In the genomic region with DNA sequence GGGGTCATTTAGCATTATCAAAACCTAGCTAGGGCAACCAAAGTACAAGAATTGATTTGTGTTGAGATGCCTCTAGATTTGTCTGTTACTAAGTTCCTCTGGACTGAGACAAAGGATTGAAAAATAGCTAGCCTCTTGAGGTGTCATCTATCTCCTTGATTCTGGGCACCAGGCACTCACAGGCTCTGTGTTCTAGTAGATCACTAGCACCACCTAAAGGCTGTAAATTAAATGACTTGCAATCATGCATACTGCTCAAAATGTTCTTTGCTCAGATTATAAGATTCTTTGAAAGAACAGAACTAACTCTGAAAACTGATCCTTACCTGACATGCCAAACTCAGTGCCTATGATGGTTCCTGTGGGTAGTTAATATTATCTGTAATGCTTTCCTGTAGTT, we compare ENCODE assay signal across 11 mouse cellular contexts. TPM values are rescaled to one million over a fixed set of nuclear protein-coding genes. Genes with fewer than 3 reads are reported as not detected.
A peak's percentile ranks its signal among the peaks of the same experiment; 100 is the strongest.
DNase-seq lines count a peak whose midpoint lies in the region; ATAC-seq and TF ChIP-seq lines count a peak whose summit lies in the region.
"Had no signal": no experiment of that assay in that cellular context is flagged by ENCODE, and none has a peak within 500 bp of the region (broad histone marks: within the 10 kb centered on the region; RNA-seq: fewer than 3 reads in every experiment).

No protein-coding gene starts in this region.

- no peak for DNase-seq in heart, postnatal 0 days (ENCODE audit: low spot score)
- no peak for DNase-seq in heart, adult 11 months
- DNase-seq in midbrain, postnatal 0 days (ENCODE audit: low spot score), result peak; percentile 6
- no peak for DNase-seq in midbrain, embryonic 10.5 days (ENCODE audit: low spot score)
- peak; percentile 1 for DNase-seq in telencephalon, adult 2 months (ENCODE audit: low read depth, low spot score)
- DNase-seq in left cerebral cortex, postnatal 4 days, result no peak
- DNase-seq: spleen, adult 18-20 months had no signal

- intact Hi-C loops in left cerebral cortex, postnatal 4 days (cut with DNase I), result no loop called here

- no peaks in the 10 kb centered on the region for H3K9me3 ChIP-seq in heart, postnatal 0 days (replicated peaks; ENCODE audit: control insufficient read depth, low read length)
- no peaks in the 10 kb centered on the region for H3K9me3 ChIP-seq in midbrain, postnatal 0 days (ENCODE audit: low read length)
- no peaks in the 10 kb centered on the region for H3K9me3 ChIP-seq in midbrain, embryonic 10.5 days (replicated peaks)
- H3K9me3 ChIP-seq: heart, embryonic 12.5 days had no signal

- no peaks in the 10 kb centered on the region for H3K4me1 ChIP-seq in heart, postnatal 0 days (ENCODE audit: control insufficient read depth, insufficient read depth)
- H3K4me1 ChIP-seq in midbrain, postnatal 0 days (ENCODE audit: insufficient read depth, low read length), result no peaks in the 10 kb centered on the region
- no peaks in the 10 kb centered on the region for H3K4me1 ChIP-seq in midbrain, embryonic 10.5 days
- H3K4me1 ChIP-seq in cortical plate, adult 2 months (ENCODE audit: control insufficient read depth, insufficient read depth, low read length), result no peaks in the 10 kb centered on the region
- H3K4me1 ChIP-seq: heart, embryonic 12.5 days had no signal

- no peak for TF ChIP-seq EP300 in heart, postnatal 0 days (IDR thresholded peaks at IDR 0.05; ENCODE audit: low read depth)

- H3K27ac ChIP-seq in heart, postnatal 0 days (ENCODE audit: low read depth), result no peak overlapping the region
- H3K27ac ChIP-seq in midbrain, postnatal 0 days (ENCODE audit: low read depth, low read length), result no peak overlapping the region
- H3K27ac ChIP-seq in midbrain, embryonic 10.5 days (replicated peaks), result no peak overlapping the region
- no peak overlapping the region for H3K27ac ChIP-seq in cortical plate, adult 2 months (ENCODE audit: insufficient read depth, low read length)

- no peaks in the 10 kb centered on the region for H3K27me3 ChIP-seq in heart, postnatal 0 days (ENCODE audit: control insufficient read depth, insufficient read depth, low read length)
- H3K27me3 ChIP-seq in midbrain, postnatal 0 days (ENCODE audit: insufficient read depth, low read length), result no peaks in the 10 kb centered on the region
- H3K27me3 ChIP-seq in midbrain, embryonic 10.5 days (ENCODE audit: low read depth, poor library complexity, severe bottlenecking), result no peaks in the 10 kb centered on the region
- H3K27me3 ChIP-seq: heart, embryonic 12.5 days had no signal

- peak; percentile 37 for TF ChIP-seq CTCF in heart, postnatal 0 days (IDR thresholded peaks at IDR 0.05; ENCODE audit: low read depth)
- TF ChIP-seq CTCF in midbrain, postnatal 0 days (IDR thresholded peaks at IDR 0.05), result peak; percentile 36
- TF ChIP-seq CTCF in cortical plate, adult 2 months (IDR thresholded peaks at IDR 0.05; ENCODE audit: extremely low read depth, insufficient read depth, low read length), result peak; percentile 33; the same call in 1 of the 2 replicates

- no peak overlapping the region for H3K9ac ChIP-seq in heart, postnatal 0 days (replicated peaks; ENCODE audit: low read depth, low read length)
- no peak overlapping the region for H3K9ac ChIP-seq in midbrain, postnatal 0 days (replicated peaks; ENCODE audit: low read length, poor library complexity, severe bottlenecking)
- H3K9ac ChIP-seq: heart, embryonic 12.5 days had no signal

- TF ChIP-seq POLR2A in cortical plate, adult 2 months (IDR thresholded peaks at IDR 0.05; ENCODE audit: extremely low read depth, insufficient read depth, low read length), result no peak

- H3K4me3 ChIP-seq in heart, postnatal 0 days (ENCODE audit: low read depth, low read length), result no peak overlapping the region
- no peak overlapping the region for H3K4me3 ChIP-seq in midbrain, postnatal 0 days (ENCODE audit: low read depth, low read length)
- H3K4me3 ChIP-seq in midbrain, embryonic 10.5 days, result no peak overlapping the region
- H3K4me3 ChIP-seq in cortical plate, adult 2 months (ENCODE audit: insufficient read depth, low read length), result no peak overlapping the region
- H3K4me3 ChIP-seq: heart, embryonic 12.5 days had no signal

- no peak overlapping the region for H3K4me2 ChIP-seq in heart, postnatal 0 days (ENCODE audit: low read depth, low read length)
- H3K4me2 ChIP-seq in midbrain, postnatal 0 days (ENCODE audit: low read depth, low read length, poor library complexity, severe bottlenecking), result no peak overlapping the region
- H3K4me2 ChIP-seq: heart, embryonic 12.5 days had no signal

- H3K36me3 ChIP-seq in heart, postnatal 0 days (replicated peaks; ENCODE audit: control insufficient read depth, insufficient read depth, low read length), result no peaks in the 10 kb centered on the region
- H3K36me3 ChIP-seq in midbrain, postnatal 0 days (ENCODE audit: insufficient read depth, low read length), result no peaks in the 10 kb centered on the region
- H3K36me3 ChIP-seq in midbrain, embryonic 10.5 days, result no peaks in the 10 kb centered on the region
- H3K36me3 ChIP-seq: heart, embryonic 12.5 days had no signal

- ATAC-seq in heart, postnatal 0 days (ENCODE audit: insufficient read depth, low read depth), result no peak
- ATAC-seq in midbrain, postnatal 0 days (ENCODE audit: low FRiP score), result no peak
- no peak for ATAC-seq in erythroid progenitor cell, adult 5-6 weeks (replicated peaks; ENCODE audit: low FRiP score, poor library complexity, severe bottlenecking)
- ATAC-seq: intestine, embryonic 16.5 days had no signal

RNA-seq across cellular contexts. Expression of a gene that starts 43.1 kb away (rescaled TPM):
- total RNA-seq in heart, postnatal 0 days (2014; rRNA removed; ENCODE audit: low replicate concordance), result 0.85 and 7.1 TPM in 2 replicates
- 10.0 and 10.1 TPM in 2 replicates for polyA plus RNA-seq in heart, postnatal 0 days (2015; fragmentation: Nextera tagmentation; extraction: Ambion mirVana)
- total RNA-seq in midbrain, postnatal 0 days (2014; rRNA removed), result 3.1 and 4.9 TPM in 2 replicates
- polyA plus RNA-seq in midbrain, postnatal 0 days (2015; fragmentation: Nextera tagmentation; extraction: Ambion mirVana), result 7.1 and 7.5 TPM in 2 replicates
- polyA plus RNA-seq in midbrain, embryonic 10.5 days (2016; fragmentation: Nextera tagmentation; extraction: Ambion mirVana), result 5.1 and 5.9 TPM in 2 replicates
- polyA plus RNA-seq in cortical plate, adult 2 months (2012; rRNA removed), result 25.1 and 29.2 TPM in 2 replicates
- 1 to 10 TPM; 3.9 to 4.0 TPM for total RNA-seq in left cerebral cortex, postnatal 4 days (2021)
- total RNA-seq in erythroid progenitor cell, adult 5-6 weeks (2015; ENCODE audit: low replicate concordance), result not detected in 2 replicates
- not detected in 2 replicates for total RNA-seq in erythroid progenitor cell, adult 5-6 weeks (2017; ENCODE audit: low replicate concordance)

RNA-seq across cellular contexts. Expression of a gene that starts 51.3 kb away (rescaled TPM):
- not detected in 2 replicates for total RNA-seq in heart, postnatal 0 days (2014; rRNA removed; ENCODE audit: low replicate concordance)
- polyA plus RNA-seq in heart, postnatal 0 days (2015; fragmentation: Nextera tagmentation; extraction: Ambion mirVana), result 0.46 and 0.51 TPM in 2 replicates
- total RNA-seq in midbrain, postnatal 0 days (2014; rRNA removed), result 6.2 and 7.6 TPM in 2 replicates
- 5.0 and 5.1 TPM in 2 replicates for polyA plus RNA-seq in midbrain, postnatal 0 days (2015; fragmentation: Nextera tagmentation; extraction: Ambion mirVana)
- 1.9 and 3.3 TPM in 2 replicates for polyA plus RNA-seq in midbrain, embryonic 10.5 days (2016; fragmentation: Nextera tagmentation; extraction: Ambion mirVana)
- 13.0 and 13.4 TPM in 2 replicates for polyA plus RNA-seq in cortical plate, adult 2 months (2012; rRNA removed)
- total RNA-seq in left cerebral cortex, postnatal 4 days (2021), result 1 to 10 TPM; 6.6 to 9.1 TPM
- not detected in 2 replicates for total RNA-seq in erythroid progenitor cell, adult 5-6 weeks (2015; ENCODE audit: low replicate concordance)
- not detected in 2 replicates for total RNA-seq in erythroid progenitor cell, adult 5-6 weeks (2017; ENCODE audit: low replicate concordance)

Comparison
In these comparisons a context has a peak if more than half of its experiments do, and no peak if none do; other contexts are left out.
1. DNase-seq: peak in midbrain, postnatal 0 days (single experiment) and telencephalon, adult 2 months (single experiment); none in heart, postnatal 0 days (single experiment), heart, adult 11 months (single experiment), midbrain, embryonic 10.5 days (single experiment) and left cerebral cortex, postnatal 4 days (single experiment).
2. Peak in every context shown above with its lines, with median percentiles within 50 percentile points of each other: CTCF ChIP-seq.